12 mouse cellular contexts compared by ENCODE assay signal in genomic region chr11:88570715-88571202, GRCm38 (mm10).
DNase-seq lines count a peak whose midpoint lies in the region; ATAC-seq and TF ChIP-seq lines count a peak whose summit lies in the region.
"Had no signal": no experiment of that assay in that cellular context is flagged by ENCODE, and none has a peak within 500 bp of the region (broad histone marks: within the 10 kb centered on the region; RNA-seq: fewer than 3 reads in every experiment).

No protein-coding gene starts in this region.

- no peak for ATAC-seq in forebrain, embryonic 15.5 days (replicated peaks)
- no peak for ATAC-seq in midbrain, embryonic 13.5 days
- ATAC-seq in heart, embryonic 11.5 days (replicated peaks; ENCODE audit: insufficient number of reproducible peaks, low FRiP score, low TSS enrichment), result 0 out of 2 replicates have a peak, but pooled peaks have one; percentile 52
- ATAC-seq in stomach, postnatal 0 days (ENCODE audit: low FRiP score, low TSS enrichment), result 0 out of 2 replicates have a peak, but pooled peaks have one; percentile 32
- ATAC-seq: CD4-positive, CD25-positive, alpha-beta regulatory T cell, adult 4 months; forebrain, embryonic 14.5 days; inflammation-experienced regulatory T-cells, adult 6 months had no signal

- WGBS in forebrain, embryonic 15.5 days, result 56% methylated on average over 6 of the region's 6 CpGs
- 87% methylated on average over 6 of the region's 6 CpGs for WGBS in forebrain, embryonic 10.5 days
- WGBS in midbrain, embryonic 13.5 days, result 71% methylated on average over 6 of the region's 6 CpGs
- WGBS in midbrain, embryonic 10.5 days, result 88% methylated on average over 6 of the region's 6 CpGs
- 67% methylated on average over 6 of the region's 6 CpGs for WGBS in heart, embryonic 11.5 days (ENCODE audit: insufficient replicate concordance)
- whole genome bisulfite sequencing in stomach, postnatal 0 days, result 58% methylated on average over 6 of the region's 6 CpGs

- H3K36me3 ChIP-seq in forebrain, embryonic 15.5 days, result no peaks in the 10 kb centered on the region
- peaks cover 27% of the 10 kb centered on the region for H3K36me3 ChIP-seq in forebrain, embryonic 10.5 days (replicated peaks)
- no peaks in the 10 kb centered on the region for H3K36me3 ChIP-seq in midbrain, embryonic 13.5 days
- peaks cover 41% of the 10 kb centered on the region for H3K36me3 ChIP-seq in midbrain, embryonic 10.5 days
- no peaks in the 10 kb centered on the region for H3K36me3 ChIP-seq in heart, embryonic 11.5 days (ENCODE audit: control insufficient read depth, insufficient read depth, low read length)
- no peaks in the 10 kb centered on the region; the same call in 1 of the 2 replicates for H3K36me3 ChIP-seq in stomach, postnatal 0 days (ENCODE audit: control insufficient read depth, insufficient read depth, low read length)

- H3K4me1 ChIP-seq in forebrain, embryonic 15.5 days, result peaks cover 74% of the 10 kb centered on the region
- H3K4me1 ChIP-seq in forebrain, embryonic 10.5 days, result peaks cover 98% of the 10 kb centered on the region
- peaks cover 86% of the 10 kb centered on the region for H3K4me1 ChIP-seq in midbrain, embryonic 13.5 days (replicated peaks)
- H3K4me1 ChIP-seq in midbrain, embryonic 10.5 days, result peaks cover 89% of the 10 kb centered on the region
- H3K4me1 ChIP-seq in heart, embryonic 11.5 days (ENCODE audit: control insufficient read depth, insufficient read depth, low read length), result peaks cover 32% of the 10 kb centered on the region
- no peaks in the 10 kb centered on the region for H3K4me1 ChIP-seq in stomach, postnatal 0 days (replicated peaks; ENCODE audit: control insufficient read depth, insufficient read depth)

- no peak for TF ChIP-seq EP300 in stomach, postnatal 0 days (optimal IDR thresholded peaks at IDR 0.05)

- H3K27me3 ChIP-seq in forebrain, embryonic 15.5 days, result no peaks in the 10 kb centered on the region
- H3K27me3 ChIP-seq in forebrain, embryonic 10.5 days (ENCODE audit: poor library complexity, severe bottlenecking), result no peaks in the 10 kb centered on the region
- no peaks in the 10 kb centered on the region for H3K27me3 ChIP-seq in midbrain, embryonic 13.5 days
- no peaks in the 10 kb centered on the region for H3K27me3 ChIP-seq in midbrain, embryonic 10.5 days (ENCODE audit: low read depth, poor library complexity, severe bottlenecking)
- no peaks in the 10 kb centered on the region for H3K27me3 ChIP-seq in heart, embryonic 11.5 days (ENCODE audit: control insufficient read depth, insufficient read depth, low read length)
- no peaks in the 10 kb centered on the region for H3K27me3 ChIP-seq in stomach, postnatal 0 days (ENCODE audit: control insufficient read depth, insufficient read depth, low read length)

- no peak for TF ChIP-seq CTCF in stomach, postnatal 0 days (IDR thresholded peaks at IDR 0.05; ENCODE audit: low read depth)

- no peaks in the 10 kb centered on the region for H3K9me3 ChIP-seq in forebrain, embryonic 15.5 days
- H3K9me3 ChIP-seq in forebrain, embryonic 10.5 days, result no peaks in the 10 kb centered on the region
- no peaks in the 10 kb centered on the region for H3K9me3 ChIP-seq in midbrain, embryonic 13.5 days
- H3K9me3 ChIP-seq in midbrain, embryonic 10.5 days (replicated peaks), result no peaks in the 10 kb centered on the region
- no peaks in the 10 kb centered on the region for H3K9me3 ChIP-seq in heart, embryonic 11.5 days (replicated peaks; ENCODE audit: control insufficient read depth, low read length)
- no peaks in the 10 kb centered on the region for H3K9me3 ChIP-seq in stomach, postnatal 0 days (ENCODE audit: control insufficient read depth, low read length)

- H3K27ac ChIP-seq in forebrain, embryonic 15.5 days (replicated peaks), result 0 out of 2 replicates have a peak overlapping the region, but pooled peaks have one; percentile 3
- no peak overlapping the region for H3K27ac ChIP-seq in forebrain, embryonic 10.5 days
- H3K27ac ChIP-seq in midbrain, embryonic 13.5 days, result 0 out of 2 replicates have a peak overlapping the region, but pooled peaks have one; percentile 5
- no peak overlapping the region for H3K27ac ChIP-seq in midbrain, embryonic 10.5 days (replicated peaks)
- H3K27ac ChIP-seq in heart, embryonic 11.5 days (ENCODE audit: low read depth, low read length), result 0 out of 2 replicates have a peak overlapping the region, but pooled peaks have one; percentile 8
- H3K27ac ChIP-seq in stomach, postnatal 0 days (replicated peaks), result no peak overlapping the region

- H3K4me3 ChIP-seq in forebrain, embryonic 15.5 days, result no peak overlapping the region
- H3K4me3 ChIP-seq in forebrain, embryonic 10.5 days, result no peak overlapping the region
- H3K4me3 ChIP-seq in midbrain, embryonic 13.5 days (replicated peaks), result no peak overlapping the region
- H3K4me3 ChIP-seq in midbrain, embryonic 10.5 days, result no peak overlapping the region
- H3K4me3 ChIP-seq in heart, embryonic 11.5 days (ENCODE audit: low read depth, low read length), result no peak overlapping the region
- no peak overlapping the region for H3K4me3 ChIP-seq in stomach, postnatal 0 days (ENCODE audit: low read depth, low read length)

- no peak for DNase-seq in forebrain, embryonic 10.5 days (ENCODE audit: extremely low spot score, low spot score)
- no peak for DNase-seq in midbrain, embryonic 10.5 days (ENCODE audit: low spot score)
- no peak for DNase-seq in stomach, postnatal 0 days (ENCODE audit: low spot score)
- DNase-seq in ovary, adult 18-20 months (ENCODE audit: low spot score), result no peak
- no peak for DNase-seq in thymus, adult 18-20 months
- DNase-seq: thymus, postnatal 36 days had no signal

- no peak overlapping the region for H3K9ac ChIP-seq in forebrain, embryonic 15.5 days (replicated peaks)
- no peak overlapping the region for H3K9ac ChIP-seq in midbrain, embryonic 13.5 days (replicated peaks)
- H3K9ac ChIP-seq in heart, embryonic 11.5 days (ENCODE audit: low read depth, low read length), result no peak overlapping the region
- no peak overlapping the region for H3K9ac ChIP-seq in stomach, postnatal 0 days (ENCODE audit: low read length)

- no peak overlapping the region for H3K4me2 ChIP-seq in forebrain, embryonic 15.5 days (replicated peaks)
- no peak overlapping the region for H3K4me2 ChIP-seq in midbrain, embryonic 13.5 days (replicated peaks)
- H3K4me2 ChIP-seq in heart, embryonic 11.5 days, result no peak overlapping the region
- no peak overlapping the region for H3K4me2 ChIP-seq in stomach, postnatal 0 days (replicated peaks; ENCODE audit: low read depth)

Comparison
In these comparisons a context has a peak if more than half of its experiments do, and no peak if none do; other contexts are left out.
1. H3K27ac ChIP-seq: peak in forebrain, embryonic 15.5 days (single experiment), midbrain, embryonic 13.5 days (single experiment) and heart, embryonic 11.5 days (single experiment); none in forebrain, embryonic 10.5 days (single experiment), midbrain, embryonic 10.5 days (single experiment) and stomach, postnatal 0 days (single experiment).
2. ATAC-seq: peak in heart, embryonic 11.5 days (single experiment) and stomach, postnatal 0 days (single experiment); none in forebrain, embryonic 15.5 days (single experiment) and midbrain, embryonic 13.5 days (single experiment).